Mouse (Mus musculus): ENCODE measurements around the gene Clec3a.

DNA sequence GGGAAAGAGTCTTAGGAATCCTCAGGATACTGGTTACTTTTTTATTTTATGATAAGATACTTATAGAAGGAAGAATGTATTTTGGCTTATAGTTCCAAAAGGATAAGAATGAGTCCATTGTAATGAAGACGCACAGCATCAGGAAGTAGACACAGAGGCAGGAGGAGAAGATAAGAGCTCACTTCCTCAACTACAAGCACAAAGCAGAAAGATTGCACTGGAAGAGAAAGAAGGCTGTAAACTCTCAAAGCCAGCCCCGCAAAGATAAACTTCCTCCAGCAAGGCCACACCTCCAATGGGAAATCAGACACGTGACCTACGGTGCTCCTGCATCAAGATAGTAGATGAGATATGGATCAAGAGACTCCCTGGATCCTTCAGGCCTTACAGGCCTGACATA is 30.4 kb upstream of the Clec3a start:
- no peak for TF ChIP-seq CTCF (IDR thresholded peaks at IDR 0.05)
- TF ChIP-seq EP300 (IDR thresholded peaks at IDR 0.05) = no peak
